Mouse (Mus musculus) intestine, embryonic 15.5 days (tissue): ENCODE results near the gene Plppr2. TPM values are rescaled to one million over a fixed set of nuclear protein-coding genes. Genes with fewer than 3 reads are reported as not detected.

Source experiments
- ATAC-seq: fragments of 200-750 bp; cut with Nextera tagmentation; 2 replicates; pipeline ENCODE4 v1.8.0; 2017; ENCODE audit warnings: moderate TSS enrichment, moderate library complexity
- H3K27ac ChIP-seq: fragments of 300-500 bp; sonication (generic); 2 replicates; pipeline ENCODE4 v1.5.1; 2015; ENCODE audit warnings: mild to moderate bottlenecking, inconsistent platforms
- H3K27me3 ChIP-seq: fragments of 300-500 bp; sonication (generic); replicated peaks from 2 replicates; pipeline ENCODE4 v1.6.1; 2015; ENCODE audit warnings: inconsistent platforms
- H3K36me3 ChIP-seq: fragments of 300-500 bp; sonication (generic); 2 replicates; pipeline ENCODE4 v1.6.1; 2015; ENCODE audit warnings: inconsistent platforms
- H3K4me1 ChIP-seq: fragments of 300-500 bp; sonication (generic); replicated peaks from 2 replicates; pipeline ENCODE4 v1.6.1; 2015; ENCODE audit warnings: inconsistent platforms
- H3K4me2 ChIP-seq: fragments of 300-500 bp; sonication (generic); replicated peaks from 2 replicates; pipeline ENCODE4 v1.6.1; 2015; ENCODE audit warnings: mild to moderate bottlenecking, inconsistent platforms
- H3K4me3 ChIP-seq: fragments of 300-500 bp; sonication (generic); replicated peaks from 2 replicates; pipeline ENCODE4 v1.5.1; 2015; ENCODE audit warnings: inconsistent platforms
- H3K9ac ChIP-seq: fragments of 300-500 bp; sonication (generic); 2 replicates; pipeline ENCODE4 v1.6.1; 2015; ENCODE audit warnings: inconsistent platforms
- H3K9me3 ChIP-seq: fragments of 300-500 bp; sonication (generic); 2 replicates; pipeline ENCODE4 v1.6.1; 2016; ENCODE audit warnings: inconsistent platforms
- WGBS: fragments of 180-500 bp; shearing (Covaris S2); methylation state at CpG from one replicate; pipeline ENCODE4 v1.1.7; 2015; 5-methylcytosine and 5-hydroxymethylcytosine counted together
- polyA plus RNA-seq: library from polyadenylated mRNA; unstranded; fragments of >200 nt; fragmentation: Nextera tagmentation; extraction: Ambion mirVana; gene quantifications from 2 replicates; pipeline ENCODE4 v1.2.1, GENCODE M21; 2015

The Plppr2 gene
- polyA plus RNA-seq, 1 experiment from 2014 or later, result 7.0 TPM

GRCm38 (mm10) chr9:21923490-21924098 lies 13.2 kb upstream of the Plppr2 start:
- Histone ChIP-seq H3K27ac (no peak overlapping the region), H3K9me3 (no peaks in the 10 kb centered on the region), H3K4me1 (peaks cover 13% of the 10 kb centered on the region; the same call in 1 of the 2 replicates), H3K27me3 (no peaks in the 10 kb centered on the region), H3K4me3 (no peak overlapping the region), H3K36me3 (no peaks in the 10 kb centered on the region), H3K9ac (no peak overlapping the region), H3K4me2 (no peak overlapping the region)
- WGBS, result 56% methylated on average over 3 of the region's 3 CpGs
- ATAC-seq, result no peak

GRCm38 (mm10) chr9:21924099-21924493 lies 12.7 kb upstream of the Plppr2 start:
- 46% methylated on average over 6 of the region's 6 CpGs for WGBS
- Histone ChIP-seq H3K4me1 (peaks cover 13% of the 10 kb centered on the region; the same call in 1 of the 2 replicates), H3K9ac (no peak overlapping the region), H3K27ac (no peak overlapping the region), H3K36me3 (no peaks in the 10 kb centered on the region), H3K9me3 (no peaks in the 10 kb centered on the region), H3K4me3 (no peak overlapping the region), H3K27me3 (no peaks in the 10 kb centered on the region), H3K4me2 (no peak overlapping the region)
- peak; percentile 27; the same call in 1 of the 2 replicates for ATAC-seq

DNA sequence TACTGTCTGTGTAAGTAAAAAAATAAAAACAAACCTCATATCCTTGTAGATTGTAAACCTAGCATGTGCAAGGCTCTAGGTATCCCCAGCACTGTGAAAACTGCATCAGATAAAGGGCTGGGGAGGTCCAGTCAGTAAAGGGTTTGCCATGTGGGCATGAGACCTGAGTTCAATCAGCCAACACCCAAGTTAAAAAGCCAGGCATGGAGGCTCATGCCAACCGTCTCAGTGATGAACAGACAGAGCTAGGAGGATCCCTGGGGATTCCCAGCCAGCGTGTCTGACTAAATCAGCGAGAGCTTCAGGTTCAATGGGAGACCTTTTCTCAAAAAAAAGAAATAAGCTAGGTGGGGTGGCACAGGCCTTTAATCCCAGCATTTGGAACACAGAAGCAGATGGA lies 11.8 kb upstream of the Plppr2 start:
- H3K27ac ChIP-seq, result no peak overlapping the region
- no peaks in the 10 kb centered on the region for H3K27me3 ChIP-seq
- H3K9ac ChIP-seq, result no peak overlapping the region
- no peaks in the 10 kb centered on the region for H3K36me3 ChIP-seq
- peaks cover 13% of the 10 kb centered on the region; the same call in 1 of the 2 replicates for H3K4me1 ChIP-seq
- H3K9me3 ChIP-seq, result no peaks in the 10 kb centered on the region
- H3K4me2 ChIP-seq, result no peak overlapping the region
- WGBS, result 86% methylated on average over 3 of the region's 3 CpGs
- no peak for ATAC-seq
- no peak overlapping the region for H3K4me3 ChIP-seq

- no peaks in the 10 kb centered on the region for H3K27me3 ChIP-seq
- WGBS, result 100% methylated on average over 1 of the region's 1 CpGs
- no peaks in the 10 kb centered on the region for H3K9me3 ChIP-seq
- no peak overlapping the region for H3K4me3 ChIP-seq
- no peak for ATAC-seq
- 0 out of 2 replicates have a peak overlapping the region, but pooled peaks have one; percentile 72 for H3K4me2 ChIP-seq
- no peak overlapping the region for H3K27ac ChIP-seq
- H3K36me3 ChIP-seq, result no peaks in the 10 kb centered on the region
- H3K9ac ChIP-seq, result no peak overlapping the region
- H3K4me1 ChIP-seq, result peaks cover 13% of the 10 kb centered on the region; the same call in 1 of the 2 replicates
These were observed 11.3 kb upstream of the Plppr2 start for GRCm38 (mm10) chr9:21925506-21925905.

- Histone ChIP-seq H3K4me1 (peaks cover 13% of the 10 kb centered on the region; the same call in 1 of the 2 replicates), H3K27me3 (no peaks in the 10 kb centered on the region), H3K9ac (0 out of 2 replicates have a peak overlapping the region, but pooled peaks have one; percentile 55), H3K4me3 (peak overlapping the region; percentile 51), H3K9me3 (no peaks in the 10 kb centered on the region), H3K4me2 (peak overlapping the region; percentile 72), H3K36me3 (no peaks in the 10 kb centered on the region), H3K27ac (no peak overlapping the region)
- WGBS, result 72% methylated on average over 6 of the region's 6 CpGs
- ATAC-seq, result no peak
These were observed 10.7 kb upstream of the Plppr2 start for GRCm38 (mm10) chr9:21926155-21926554.

GRCm38 (mm10) chr9:21926784-21927183 lies 10.0 kb upstream of the Plppr2 start:
- Histone ChIP-seq H3K4me3 (peak overlapping the region; percentile 51), H3K27ac (peak overlapping the region; percentile 70), H3K36me3 (no peaks in the 10 kb centered on the region), H3K9ac (peak overlapping the region; percentile 55), H3K27me3 (no peaks in the 10 kb centered on the region), H3K9me3 (no peaks in the 10 kb centered on the region), H3K4me1 (peaks cover 13% of the 10 kb centered on the region; the same call in 1 of the 2 replicates), H3K4me2 (peak overlapping the region; percentile 72)
- 0 out of 2 replicates have a peak, but pooled peaks have one; percentile 14 for ATAC-seq
- under 1% methylated on average over 6 of the region's 6 CpGs for WGBS

DNA sequence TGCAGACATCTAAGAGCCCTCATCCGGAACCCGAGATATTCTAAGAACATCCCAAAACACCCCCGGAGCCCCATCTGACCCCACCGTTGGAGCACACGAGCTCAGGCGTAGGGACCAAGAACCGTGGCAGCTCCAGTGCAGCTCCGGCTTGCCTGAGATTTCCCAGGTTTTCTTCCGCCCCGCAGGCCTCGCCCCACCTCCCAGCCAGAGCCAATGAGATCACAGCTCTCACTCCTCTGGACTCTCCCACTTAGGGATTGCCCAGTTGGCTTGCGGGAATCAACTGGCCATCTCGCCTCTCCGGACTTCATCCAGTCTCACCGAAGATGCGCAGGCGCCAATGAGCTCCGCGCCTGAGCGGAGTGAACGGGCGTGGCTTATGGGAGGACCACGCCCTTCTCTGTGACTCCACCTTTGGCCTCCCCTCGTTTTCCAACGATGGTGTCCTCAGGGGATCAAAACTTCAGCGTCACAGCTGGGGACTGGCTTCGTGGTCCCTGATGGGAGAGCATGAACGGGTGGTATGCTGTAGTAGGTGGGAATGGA lies 9.6 kb upstream of the Plppr2 start, which contains the start of the genes Ccdc159 and Tmem205:
TSS of gene Ccdc159 (plus strand) at position 264 of the 546 bp plus-strand sequence.
TSS of gene Tmem205 (minus strand) at position 349 of the 546 bp plus-strand sequence.
- H3K27ac ChIP-seq, result peak within 1 kb of the TSS; percentile 70
- no peaks in the 10 kb centered on the region for H3K27me3 ChIP-seq
- under 1% methylated on average over 28 of the region's 28 CpGs for WGBS
- peak within 1 kb of the TSS; percentile 51 for H3K4me3 ChIP-seq
- no peaks in the 10 kb centered on the region for H3K9me3 ChIP-seq
- no peaks in the 10 kb centered on the region for H3K36me3 ChIP-seq
- H3K4me1 ChIP-seq, result peaks cover 13% of the 10 kb centered on the region; the same call in 1 of the 2 replicates
- H3K9ac ChIP-seq, result peak within 1 kb of the TSS; percentile 55
- H3K4me2 ChIP-seq, result peak within 1 kb of the TSS; percentile 72
- peak; percentile 98 for ATAC-seq

- WGBS, result 81% methylated on average over 3 of the region's 3 CpGs
- no peak for ATAC-seq
- no peaks in the 10 kb centered on the region for H3K9me3 ChIP-seq
These were observed 7.6 kb upstream of the Plppr2 start for GRCm38 (mm10) chr9:21929208-21929607.

GRCm38 (mm10) chr9:21932006-21932405 lies 4.8 kb upstream of the Plppr2 start:
- no peak overlapping the region for H3K27ac ChIP-seq
- no peak for ATAC-seq
- no peaks in the 10 kb centered on the region for H3K36me3 ChIP-seq
- H3K4me3 ChIP-seq, result no peak overlapping the region
- no peak overlapping the region for H3K9ac ChIP-seq
- 72% methylated on average over 2 of the region's 2 CpGs for WGBS
- no peaks in the 10 kb centered on the region for H3K27me3 ChIP-seq
- H3K4me2 ChIP-seq, result no peak overlapping the region
- H3K9me3 ChIP-seq, result no peaks in the 10 kb centered on the region
- H3K4me1 ChIP-seq, result 0 out of 2 replicates have a peak, but pooled peaks cover 3% of the 10 kb centered on the region

More at GRCm38 (mm10) chr9:21929208-21929607, 7.6 kb upstream of the Plppr2 start:
- no peaks in the 10 kb centered on the region for H3K36me3 ChIP-seq
- no peak overlapping the region for H3K4me3 ChIP-seq
- H3K27me3 ChIP-seq, result no peaks in the 10 kb centered on the region
- no peak overlapping the region for H3K4me2 ChIP-seq
- no peak overlapping the region for H3K9ac ChIP-seq
- peaks cover 8% of the 10 kb centered on the region; the same call in 1 of the 2 replicates for H3K4me1 ChIP-seq
- no peak overlapping the region for H3K27ac ChIP-seq

DNA sequence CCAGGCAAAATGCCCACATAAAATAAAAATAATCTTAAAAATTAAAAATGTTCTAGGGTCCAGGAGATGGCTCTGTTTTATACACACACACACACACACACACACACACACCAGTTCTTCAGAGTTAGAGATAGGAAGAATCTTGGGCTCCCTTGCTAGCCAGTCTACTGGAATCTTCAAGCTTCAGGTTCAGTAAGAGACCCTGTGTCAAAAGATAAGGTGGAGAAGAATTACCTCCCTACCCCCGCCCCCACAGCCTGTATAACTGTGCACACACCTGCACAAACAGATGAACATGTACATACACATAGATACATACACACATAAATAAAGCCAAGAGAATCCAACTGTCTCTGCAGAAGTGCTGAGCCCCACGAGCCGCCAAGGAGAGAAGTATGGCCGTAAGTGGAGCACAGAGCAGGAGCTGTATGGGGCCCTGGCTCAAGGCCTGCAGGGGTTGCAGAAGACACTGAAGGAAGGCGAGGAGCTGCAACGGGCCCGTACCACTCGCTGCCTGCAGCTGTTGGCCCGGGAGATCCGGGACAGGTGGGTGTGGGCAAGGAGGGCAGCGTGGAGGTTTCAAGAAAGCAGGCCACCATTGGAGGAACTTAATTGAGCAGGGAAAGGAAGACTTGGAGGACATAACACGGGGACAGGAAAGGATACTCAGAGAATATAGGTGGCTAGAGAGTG lies 4.2 kb upstream of the Plppr2 start:
- H3K9ac ChIP-seq, result no peak overlapping the region
- H3K4me2 ChIP-seq, result no peak overlapping the region
- WGBS, result 62% methylated on average over 12 of the region's 12 CpGs
- no peak overlapping the region for H3K4me3 ChIP-seq
- 0 out of 2 replicates have a peak, but pooled peaks cover 6% of the 10 kb centered on the region for H3K4me1 ChIP-seq
- ATAC-seq, result no peak
- no peaks in the 10 kb centered on the region for H3K9me3 ChIP-seq
- H3K27ac ChIP-seq, result no peak overlapping the region
- H3K27me3 ChIP-seq, result no peaks in the 10 kb centered on the region
- no peaks in the 10 kb centered on the region for H3K36me3 ChIP-seq

DNA sequence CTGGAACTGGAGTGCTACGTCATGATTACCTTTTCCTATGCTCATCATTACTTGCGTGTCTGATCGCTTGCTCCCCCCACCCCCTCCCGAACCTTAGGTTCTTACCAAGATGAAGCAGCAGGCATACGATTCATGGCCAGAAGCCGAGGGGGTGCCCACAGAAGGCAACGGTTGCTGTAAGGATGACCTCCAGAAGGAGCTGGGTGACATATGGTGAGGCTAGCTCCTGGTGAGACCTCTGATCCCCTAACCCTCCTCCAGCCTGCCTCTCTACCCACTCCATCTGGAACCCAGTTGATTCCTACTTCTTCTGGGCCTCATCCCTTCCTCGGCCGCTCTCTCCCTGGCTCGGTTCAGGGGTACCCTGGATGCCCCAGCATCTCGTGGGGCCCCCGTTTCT lies 2.8 kb upstream of the Plppr2 start:
- no peak overlapping the region for H3K4me2 ChIP-seq
- no peak overlapping the region for H3K27ac ChIP-seq
- no peaks in the 10 kb centered on the region for H3K27me3 ChIP-seq
- no peak for ATAC-seq
- no peak overlapping the region for H3K4me3 ChIP-seq
- H3K9ac ChIP-seq, result no peak overlapping the region
- 88% methylated on average over 12 of the region's 12 CpGs for WGBS
- H3K4me1 ChIP-seq, result 0 out of 2 replicates have a peak, but pooled peaks cover 6% of the 10 kb centered on the region
- no peaks in the 10 kb centered on the region for H3K36me3 ChIP-seq
- no peaks in the 10 kb centered on the region for H3K9me3 ChIP-seq

DNA sequence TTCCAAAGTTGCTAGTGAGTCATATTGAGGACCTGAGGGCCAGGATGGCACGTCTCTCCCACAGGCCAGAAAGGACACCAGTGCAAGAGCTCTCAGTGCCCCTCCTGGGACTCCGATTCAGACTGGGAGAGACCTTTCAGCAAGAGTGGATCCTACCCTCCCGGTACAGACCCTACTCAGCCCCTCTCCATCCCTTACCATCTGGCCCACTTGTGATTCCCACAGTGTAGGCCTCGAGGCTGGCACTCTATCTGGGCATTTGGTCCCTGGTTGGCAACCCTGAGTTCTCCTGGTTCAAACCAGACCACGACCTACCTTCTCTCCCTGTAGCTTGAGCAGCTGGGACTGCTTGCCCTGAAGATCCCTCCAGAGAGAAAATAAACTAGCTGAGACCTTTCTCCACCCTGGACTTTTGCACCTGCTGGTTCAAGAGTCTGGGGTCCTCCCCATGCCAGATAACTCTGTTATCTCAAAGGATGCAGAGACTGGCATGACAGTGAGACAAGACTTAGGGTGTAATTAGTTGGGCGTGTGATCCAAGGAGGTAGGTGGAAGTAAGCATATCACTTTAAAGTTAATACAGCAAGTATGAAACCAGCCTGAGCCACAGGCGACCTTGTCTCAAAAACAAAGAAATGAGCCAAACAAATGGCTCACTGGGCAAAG lies 1.2 kb upstream of the Plppr2 start:
- ATAC-seq, result no peak
- Histone ChIP-seq H3K4me1 (0 out of 2 replicates have a peak, but pooled peaks cover 6% of the 10 kb centered on the region), H3K9ac (no peak overlapping the region), H3K4me3 (no peak overlapping the region), H3K27ac (no peak overlapping the region), H3K36me3 (no peaks in the 10 kb centered on the region), H3K4me2 (no peak overlapping the region), H3K27me3 (no peaks in the 10 kb centered on the region), H3K9me3 (no peaks in the 10 kb centered on the region)
- WGBS, result 85% methylated on average over 7 of the region's 7 CpGs
